Mouse (Mus musculus) spleen, embryonic (tissue): ENCODE data around the gene Mapk7.

Experiments
- CTCF ChIA-PET: fragments of 350-600 bp; sonication (Branson Sonifier 250); formaldehyde crosslinking; loops from one replicate; lab custom pipeline; 2022; lab: Charles Lee

Gene Mapk7

GRCm38 (mm10) chr11:61494129-61494997 lies at the start of gene Mapk7:
Gene Mapk7 (minus strand): TSS chr11:61494406.
- CTCF ChIA-PET, result interaction anchor here (1.4 to 1.6 kb wide), 2 partner anchors 10 to 86 kb away, joined by 3 to 8 read pairs; partner anchors contain the start of gene B9d1

GRCm38 (mm10) chr11:61541106-61541505 lies 46.9 kb upstream of the Mapk7 start:
- CTCF ChIA-PET, result no interaction called here

GRCm38 (mm10) chr11:61540642-61541041 lies 46.4 kb upstream of the Mapk7 start:
- CTCF ChIA-PET, result no interaction called here

GRCm38 (mm10) chr11:61537362-61537761 lies 43.2 kb upstream of the Mapk7 start:
- CTCF ChIA-PET, result no interaction called here

- CTCF ChIA-PET, result no interaction called here
Measured at GRCm38 (mm10) chr11:61536952-61537351, 42.7 kb upstream of the Mapk7 start.

DNA sequence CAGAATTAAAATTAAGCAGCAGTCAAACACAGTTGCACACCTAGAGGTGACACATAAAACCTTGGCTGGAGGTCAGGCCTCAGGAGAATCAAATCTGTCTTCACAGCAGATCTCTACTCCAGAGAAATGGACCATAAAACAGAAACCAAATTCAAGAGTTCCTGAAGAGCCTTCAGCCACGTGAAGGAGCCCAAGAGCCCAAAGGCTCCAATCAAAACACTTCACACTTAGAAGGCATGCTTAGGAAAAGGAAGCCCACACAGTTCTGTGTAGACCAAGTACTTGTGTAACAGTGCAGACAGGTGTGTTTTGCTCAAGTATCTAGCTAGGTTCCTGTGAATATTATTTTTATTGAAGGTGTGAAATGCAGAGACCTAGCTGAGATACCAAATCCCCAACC lies 41.3 kb upstream of the Mapk7 start:
- CTCF ChIA-PET, result no interaction called here

DNA sequence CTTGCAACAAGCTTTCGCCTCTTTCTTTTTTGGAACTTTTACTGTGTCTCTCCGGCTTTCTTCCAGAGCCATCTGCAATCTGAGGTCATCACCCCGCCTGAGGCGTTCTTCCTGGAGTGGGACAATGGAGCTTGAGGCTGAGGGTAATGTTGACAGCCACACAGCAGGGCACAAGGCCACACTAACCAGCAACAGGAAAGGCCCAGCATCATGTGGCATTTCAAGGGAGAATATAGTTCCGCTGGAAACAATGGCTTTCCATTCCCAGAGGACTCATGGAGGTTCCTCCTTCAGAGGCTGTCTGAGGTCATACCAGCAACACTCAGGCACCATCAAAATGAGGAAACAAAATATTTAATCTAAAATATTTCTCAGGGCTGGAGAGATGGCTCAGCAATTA lies 39.4 kb upstream of the Mapk7 start:
- CTCF ChIA-PET, result no interaction called here

DNA sequence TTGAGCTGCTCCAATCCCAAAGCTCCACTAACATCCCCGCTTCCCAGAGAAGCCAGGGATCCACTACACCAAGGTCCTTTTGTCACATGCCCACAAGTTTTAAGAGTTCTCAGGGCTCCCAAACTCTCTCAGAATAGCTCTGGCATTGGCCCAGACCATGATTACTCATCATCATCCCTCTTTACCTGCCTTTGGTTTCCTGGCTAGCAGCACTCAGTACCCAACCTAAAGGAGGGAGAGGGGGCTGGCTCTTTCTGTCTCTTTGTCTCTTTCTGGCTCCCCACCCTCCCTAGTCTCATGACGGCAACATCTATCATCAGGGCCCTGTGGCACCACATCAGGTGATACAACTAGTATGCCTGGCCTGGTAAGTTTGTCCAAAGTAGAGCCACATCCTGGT lies 38.6 kb upstream of the Mapk7 start:
- CTCF ChIA-PET, result no interaction called here

- CTCF ChIA-PET, result no interaction called here
Measured at GRCm38 (mm10) chr11:61529268-61529713, 35.1 kb upstream of the Mapk7 start.

DNA sequence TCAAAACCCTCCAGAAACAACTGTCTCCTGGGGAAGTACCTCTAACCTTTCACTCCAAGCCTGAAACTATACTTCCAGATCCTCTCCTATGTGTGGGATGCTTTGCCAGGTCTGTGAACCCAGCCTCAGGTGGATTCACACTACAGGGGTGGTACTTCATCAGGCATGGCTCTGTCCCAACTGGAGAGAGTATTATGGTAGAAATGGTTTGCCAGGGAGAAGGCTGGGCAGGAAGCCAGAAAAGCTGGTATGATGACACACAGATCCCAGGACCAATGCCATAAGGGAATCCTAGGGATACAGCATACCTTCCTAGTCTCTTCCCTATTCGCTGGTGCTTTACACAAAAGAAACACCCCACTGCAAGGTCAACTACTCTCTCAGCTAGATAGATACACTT lies 32.7 kb upstream of the Mapk7 start:
- CTCF ChIA-PET, result no interaction called here

DNA sequence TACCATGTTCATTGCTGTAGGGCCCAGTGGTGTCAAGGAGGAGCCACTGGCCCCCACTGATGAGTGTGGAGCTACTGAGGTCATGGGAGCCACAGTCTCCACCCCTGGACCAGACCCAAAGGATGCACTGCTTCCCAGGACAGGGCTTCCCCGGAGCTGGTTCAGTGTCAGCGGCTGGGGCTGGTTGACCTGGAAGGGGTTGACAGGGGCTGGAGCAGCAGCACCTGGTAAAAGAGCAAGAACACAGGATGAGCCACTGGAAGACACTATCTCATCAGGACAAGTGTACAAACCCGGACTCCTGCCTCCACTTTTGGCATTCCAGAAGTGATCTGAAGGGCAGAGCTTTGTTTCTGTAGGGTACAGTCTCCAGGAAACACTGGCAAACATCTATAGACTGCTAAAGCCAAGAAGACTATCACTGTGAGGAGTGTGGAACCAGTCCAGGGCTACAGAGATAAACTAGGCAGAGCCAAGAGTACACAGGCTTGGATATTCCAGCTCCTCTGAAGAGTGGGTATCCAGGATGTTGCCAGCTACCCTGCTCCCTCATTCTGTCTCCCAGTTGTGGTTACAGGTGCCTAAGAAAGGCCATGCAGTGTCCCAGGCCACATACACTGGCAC lies 25.4 kb upstream of the Mapk7 start:
- CTCF ChIA-PET, result no interaction called here

GRCm38 (mm10) chr11:61518871-61519270 lies 24.7 kb upstream of the Mapk7 start:
- CTCF ChIA-PET, result no interaction called here

GRCm38 (mm10) chr11:61517971-61518370 lies 23.8 kb upstream of the Mapk7 start:
- CTCF ChIA-PET, result no interaction called here

- CTCF ChIA-PET, result no interaction called here
Measured at GRCm38 (mm10) chr11:61514953-61515352, 20.7 kb upstream of the Mapk7 start.

DNA sequence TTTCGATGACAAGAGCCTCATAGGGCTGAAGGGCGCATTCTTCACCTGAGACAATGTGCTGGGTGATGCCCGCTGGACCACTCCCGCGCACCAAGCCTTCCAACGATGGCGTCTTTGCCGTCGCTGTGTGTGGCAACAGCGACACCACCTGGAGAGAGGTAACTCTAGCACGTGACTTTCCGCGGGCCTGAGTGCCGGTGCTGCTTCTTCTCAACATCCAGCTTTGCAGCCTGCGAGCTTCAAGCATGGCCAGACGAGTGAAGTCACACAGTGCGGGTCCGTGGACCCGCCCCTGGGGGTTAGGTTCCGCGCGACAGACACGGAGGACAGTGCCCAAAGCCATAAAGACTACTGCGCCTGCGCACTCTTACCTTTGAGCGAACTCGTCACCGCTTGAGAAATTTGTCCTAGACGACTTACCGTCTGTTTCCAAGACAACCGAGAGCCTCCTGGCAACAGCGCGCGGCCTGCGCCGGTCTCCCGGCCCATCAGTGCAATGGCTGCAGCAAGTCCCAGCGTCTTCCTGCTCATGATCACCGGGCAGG lies 10.6 kb upstream of the Mapk7 start, which contains the start of gene B9d1:
Gene B9d1, plus strand, starts transcription at position 432 of the 545 bp plus-strand sequence.
- CTCF ChIA-PET, result interaction anchor here (0.7 to 1.8 kb wide), 4 partner anchors 11 to 94 kb away, joined by 3 to 8 read pairs (median 6); partner anchors contain the start of gene Mapk7

DNA sequence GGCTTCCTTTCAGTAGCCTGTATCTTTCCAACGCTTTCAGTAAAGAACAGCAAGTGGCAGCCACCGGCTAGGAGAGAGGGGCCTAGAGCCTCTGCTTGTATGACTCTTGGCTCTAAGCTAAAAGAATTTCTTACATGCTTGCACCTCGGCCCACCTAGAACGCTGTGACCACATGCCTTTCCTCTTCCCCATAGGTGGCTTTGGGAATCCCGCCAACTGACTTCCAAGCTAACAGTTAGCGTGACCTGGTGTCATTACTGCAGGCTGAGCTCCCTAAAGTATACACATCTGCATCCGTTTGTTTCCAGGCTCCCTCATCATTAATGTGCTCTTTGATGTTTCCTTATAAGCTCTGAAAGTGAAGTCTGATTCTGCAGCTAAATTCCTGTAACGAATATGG lies 9.7 kb upstream of the Mapk7 start:
- CTCF ChIA-PET, result interaction anchor here (0.7 to 1.8 kb wide), 4 partner anchors 10 to 93 kb away, joined by 3 to 8 read pairs (median 6); partner anchors contain the start of gene Mapk7

GRCm38 (mm10) chr11:61498736-61499504 lies 4.7 kb upstream of the Mapk7 start:
- CTCF ChIA-PET, result no interaction called here

DNA sequence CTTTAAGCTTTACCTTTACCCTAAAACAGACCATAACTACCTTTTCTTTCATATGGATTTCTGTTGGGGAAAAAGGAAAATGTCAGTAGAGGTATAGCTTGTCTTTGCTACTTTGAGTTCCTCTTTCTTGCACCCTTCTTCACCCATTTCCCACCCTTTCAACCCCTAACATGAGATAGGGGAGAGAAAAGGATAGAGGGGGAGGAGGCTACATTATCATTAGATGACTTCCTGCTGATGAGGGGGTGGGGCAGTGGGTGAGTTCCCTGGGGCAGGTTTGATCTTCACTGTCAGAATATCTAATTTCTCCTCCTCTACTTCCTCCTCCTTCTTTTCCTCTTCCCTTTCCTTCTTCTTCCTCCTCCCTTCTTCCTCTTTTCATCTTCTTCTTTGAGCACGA lies 3.3 kb upstream of the Mapk7 start:
- CTCF ChIA-PET, result interaction anchor here (0.7 kb wide), 1 partner anchor 82 kb away, joined by 3 read pairs; no protein-coding TSS in a partner anchor

- CTCF ChIA-PET, result no interaction called here
Measured at GRCm38 (mm10) chr11:61495528-61495927, 1.3 kb upstream of the Mapk7 start.

DNA sequence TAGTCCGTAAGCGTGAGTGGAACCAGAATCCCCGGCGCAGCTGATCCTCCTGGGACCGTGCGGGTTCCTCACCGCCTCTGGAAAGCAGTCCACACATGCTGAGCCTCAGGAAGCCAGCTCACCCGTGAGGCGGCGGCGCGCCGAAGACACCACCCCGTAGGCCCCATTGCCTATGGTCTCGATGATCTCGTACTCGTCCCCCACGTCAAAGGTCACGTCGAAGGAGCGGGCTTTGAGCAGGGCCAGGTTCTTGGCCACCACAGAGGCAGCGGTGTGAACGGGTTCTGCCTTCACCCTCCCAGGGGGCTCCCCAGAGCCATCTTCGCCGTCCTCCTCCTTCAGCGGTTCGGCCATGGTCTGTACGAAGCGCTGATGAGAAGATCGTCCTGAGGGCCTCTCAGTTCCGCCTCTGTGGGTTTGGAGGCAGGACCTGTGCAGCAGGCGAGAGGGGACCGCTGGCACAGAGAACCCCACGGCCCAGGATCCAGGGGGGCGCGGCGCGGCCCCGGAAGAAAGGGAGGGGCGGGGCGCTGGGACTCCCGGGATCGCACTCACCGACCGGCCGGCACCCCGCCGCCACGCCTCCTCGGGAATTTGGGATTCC lies 579 bp downstream of the Mapk7 start:
- CTCF ChIA-PET, result interaction anchor here (1.4 to 1.6 kb wide), 2 partner anchors 11 to 85 kb away, joined by 3 to 8 read pairs; partner anchors contain the start of gene B9d1
